8 mouse cellular contexts compared by ENCODE assay signal in genomic region chr2:144197139-144197538, GRCm38 (mm10).
A peak's percentile ranks its signal among the peaks of the same experiment; 100 is the strongest.
DNase-seq lines count a peak whose midpoint lies in the region; ATAC-seq lines count a peak whose summit lies in the region.

No protein-coding gene starts in this region.

- no peak overlapping the region for H3K4me3 ChIP-seq in limb, embryonic 10.5 days
- H3K4me3 ChIP-seq in forebrain, embryonic 16.5 days (replicated peaks; ENCODE audit: low read length): no peak overlapping the region

- DNase-seq in heart, postnatal 4 days: peak; percentile 65
- no peak for DNase-seq in heart, adult 11 months
- peak; percentile 34 for DNase-seq in urinary bladder, postnatal 14 days (ENCODE audit: low spot score)
- no peak for DNase-seq in urinary bladder, postnatal 4 days (ENCODE audit: low spot score in 2 of 2)
- DNase-seq in limb, embryonic 10.5 days (ENCODE audit: low spot score): peak; percentile 48
- DNase-seq in thymus, postnatal 14 days: peak; percentile 62

- no peaks in the 10 kb centered on the region for H3K36me3 ChIP-seq in limb, embryonic 10.5 days
- no peaks in the 10 kb centered on the region for H3K36me3 ChIP-seq in forebrain, embryonic 16.5 days (ENCODE audit: control insufficient read depth, insufficient read depth)

- H3K9me3 ChIP-seq in limb, embryonic 10.5 days (replicated peaks): no peaks in the 10 kb centered on the region
- H3K9me3 ChIP-seq in forebrain, embryonic 16.5 days (ENCODE audit: control insufficient read depth, low read length): no peaks in the 10 kb centered on the region

- H3K27me3 ChIP-seq in limb, embryonic 10.5 days (ENCODE audit: low read depth, poor library complexity, severe bottlenecking): peaks cover 8% of the 10 kb centered on the region
- H3K27me3 ChIP-seq in forebrain, embryonic 16.5 days (replicated peaks; ENCODE audit: control insufficient read depth, insufficient read depth, low read length): no peaks in the 10 kb centered on the region

- no peak overlapping the region for H3K9ac ChIP-seq in forebrain, embryonic 16.5 days (replicated peaks; ENCODE audit: low read depth, low read length)

- peaks cover 5% of the 10 kb centered on the region for H3K4me1 ChIP-seq in limb, embryonic 10.5 days
- H3K4me1 ChIP-seq in forebrain, embryonic 16.5 days (replicated peaks; ENCODE audit: control insufficient read depth, insufficient read depth, low read length): no peaks in the 10 kb centered on the region

- ATAC-seq in cerebellum, adult (ENCODE audit: insufficient number of reproducible peaks, low FRiP score, low TSS enrichment): no peak
- no peak for ATAC-seq in forebrain, embryonic 16.5 days

- H3K4me2 ChIP-seq in forebrain, embryonic 16.5 days (ENCODE audit: low read length): no peak overlapping the region

- no peak overlapping the region for H3K27ac ChIP-seq in limb, embryonic 10.5 days
- no peak overlapping the region for H3K27ac ChIP-seq in forebrain, embryonic 16.5 days (ENCODE audit: low read length)

- 89% methylated on average over 2 of the region's 2 CpGs for WGBS in limb, embryonic 10.5 days
- WGBS in forebrain, embryonic 16.5 days: 70% methylated on average over 2 of the region's 2 CpGs

Comparison
In these comparisons a context has a peak if more than half of its experiments do, and no peak if none do; other contexts are left out.
1. DNase-seq: peak in heart, postnatal 4 days (single experiment), urinary bladder, postnatal 14 days (single experiment), limb, embryonic 10.5 days (single experiment) and thymus, postnatal 14 days (single experiment); none in heart, adult 11 months (single experiment) and urinary bladder, postnatal 4 days (0 of 2).